Mouse (Mus musculus): ENCODE data around the gene Hdgfl2.

- TF ChIP-seq GATA1 (IDR thresholded peaks at IDR 0.05; ENCODE audit: borderline replicate concordance, low read length) (no peak), FLI1 (IDR thresholded peaks at IDR 0.05; ENCODE audit: low read length) (no peak)
These were observed 32.4 kb downstream of the Hdgfl2 start for GRCm38 (mm10) chr17:56111864-56112263.
